Mouse (Mus musculus) brain, adult 2 months (tissue): ENCODE measurements around the gene 1700123O20Rik.

ENCODE experiments used
- DNase-seq: peaks from one replicate; pipeline ENCODE4 v3.0.0; 2011; ENCODE audit warnings: low read depth, low spot score

1700123O20Rik gene

GRCm38 (mm10) chr14:54721711-54722110 lies 35.7 kb downstream of the 1700123O20Rik start:
- DNase-seq, result peak; percentile 88

- DNase-seq, result no peak
Observed at GRCm38 (mm10) chr14:54724049-54724448, 38.0 kb downstream of the 1700123O20Rik start.

- no peak for DNase-seq
Observed at GRCm38 (mm10) chr14:54727565-54727964, 41.5 kb downstream of the 1700123O20Rik start.

- peak; percentile 84 for DNase-seq
Observed at GRCm38 (mm10) chr14:54728823-54729653, 43.0 kb downstream of the 1700123O20Rik start.

GRCm38 (mm10) chr14:54730305-54730704 lies 44.3 kb downstream of the 1700123O20Rik start:
- peak; percentile 88 for DNase-seq

- peak; percentile 53 for DNase-seq
Observed at GRCm38 (mm10) chr14:54732206-54732605, 46.2 kb downstream of the 1700123O20Rik start.

GRCm38 (mm10) chr14:54734004-54734403 lies 48.0 kb downstream of the 1700123O20Rik start:
- peak; percentile 65 for DNase-seq

- DNase-seq, result no peak
Observed at GRCm38 (mm10) chr14:54735221-54735620, 49.2 kb downstream of the 1700123O20Rik start.

- peak; percentile 83 for DNase-seq
Observed at GRCm38 (mm10) chr14:54736555-54737552, 50.8 kb downstream of the 1700123O20Rik start.

- DNase-seq, result peak; percentile 50
Observed at GRCm38 (mm10) chr14:54737634-54738033, 51.6 kb downstream of the 1700123O20Rik start.
